Mouse (Mus musculus): ENCODE data around the gene Olfr1487. TPM values are rescaled to one million over a fixed set of nuclear protein-coding genes. Genes with fewer than 3 reads are reported as not detected.

The Olfr1487 gene
- not detected in 2 replicates for polyA plus RNA-seq (2012; ENCODE audit: low replicate concordance)

DNA sequence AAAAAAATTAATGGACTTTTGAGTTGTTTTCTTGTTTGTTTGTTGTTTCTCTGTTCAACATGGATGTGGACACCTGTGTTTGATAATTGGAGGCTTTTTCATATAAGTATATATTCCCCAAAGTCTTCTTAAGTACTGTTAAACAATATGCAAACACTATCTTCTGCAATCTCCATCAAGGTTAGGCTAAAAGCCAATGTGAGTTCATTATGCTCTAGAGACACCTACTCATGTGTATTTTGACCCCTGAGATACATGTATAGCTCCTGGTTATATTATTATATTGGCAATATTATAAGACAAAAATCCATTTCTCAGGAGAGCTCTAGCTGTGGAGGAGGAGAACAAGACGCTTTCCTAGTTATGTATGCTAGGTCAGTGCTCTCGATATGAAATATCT, at the start of gene Olfr1487:
Olfr1487 (plus strand) TSS at position 301 of the 400 bp plus-strand sequence.

DNA sequence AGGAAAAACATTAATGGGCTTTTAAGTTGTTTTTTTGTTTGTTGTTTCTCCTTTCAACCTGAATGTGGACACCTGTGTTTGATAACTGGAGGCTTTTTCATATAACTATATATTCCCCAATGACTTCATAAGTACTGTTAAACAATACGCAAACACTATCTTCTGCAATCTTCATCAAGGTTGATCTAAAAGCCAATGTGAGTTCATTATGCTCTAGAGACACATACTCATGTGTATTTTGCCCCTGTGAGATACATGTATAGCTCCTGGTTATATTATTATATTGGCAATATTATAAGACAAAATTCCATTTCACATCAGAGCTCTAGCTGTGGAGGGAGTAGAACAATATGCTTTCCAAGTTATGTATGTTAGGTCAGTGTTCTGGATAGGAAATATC, 34.0 kb upstream of the Olfr1487 start, which contains the start of gene Olfr1484:
Olfr1484 (plus strand) TSS at position 301 of the 400 bp plus-strand sequence.

DNA sequence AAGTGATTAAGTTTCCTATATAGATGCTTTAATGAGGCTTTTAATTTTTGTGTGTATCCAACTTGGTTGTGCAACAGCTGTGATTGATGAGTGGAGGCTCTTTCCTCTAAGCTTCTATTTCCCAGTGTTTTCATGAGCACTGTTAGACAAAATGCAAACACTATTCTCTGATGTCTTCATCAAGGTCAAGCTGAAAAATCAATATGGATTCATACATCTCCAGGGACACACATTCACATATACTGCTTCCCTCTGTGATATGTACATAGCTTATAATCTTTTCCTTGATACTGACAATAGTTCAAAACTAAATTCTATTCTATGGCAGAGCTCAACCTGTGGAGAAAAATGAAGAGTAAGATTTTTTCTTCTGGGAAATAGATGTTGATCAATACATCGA, 14.1 kb downstream of the Olfr1487 start, which contains the start of gene Olfr1489:
Olfr1489 (plus strand) TSS at position 301 of the 400 bp plus-strand sequence.

DNA sequence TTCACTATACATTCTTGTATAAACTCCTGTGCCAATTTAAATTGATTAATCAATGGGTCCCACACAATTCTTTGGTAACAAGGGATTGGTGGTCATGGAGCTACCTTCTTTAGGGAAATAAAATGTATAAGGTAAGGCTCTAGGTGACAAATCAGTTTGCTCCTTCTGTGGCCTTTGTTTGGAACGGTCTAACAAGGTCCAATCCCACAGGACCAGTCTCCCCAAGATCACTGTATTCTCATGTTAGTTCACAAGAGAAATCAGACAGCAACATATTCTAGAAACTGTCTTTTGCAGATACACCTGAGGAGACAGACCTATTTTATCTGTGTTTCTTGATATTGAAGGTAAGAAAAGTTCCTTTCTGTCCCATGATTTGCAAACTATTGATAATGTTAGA, 33.6 kb downstream of the Olfr1487 start, which contains the start of gene Olfr1490:
Olfr1490 (plus strand) TSS at position 301 of the 400 bp plus-strand sequence.

Other genes with a start within 250 kb of the Olfr1487 start
- not detected in 2 replicates for gene Olfr1469, start 209.5 kb upstream of the Olfr1487 start, polyA plus RNA-seq (2012; ENCODE audit: low replicate concordance)
- gene Olfr1471, start 174.0 kb upstream of the Olfr1487 start, polyA plus RNA-seq (2012; ENCODE audit: low replicate concordance) = 0.09 TPM in 1 of 2 replicates, not detected in the other
- not detected in 2 replicates for gene Olfr1472, start 161.3 kb upstream of the Olfr1487 start, polyA plus RNA-seq (2012; ENCODE audit: low replicate concordance)
- not detected in 2 replicates for gene Olfr1474, start 147.8 kb upstream of the Olfr1487 start, polyA plus RNA-seq (2012; ENCODE audit: low replicate concordance)
- not detected in 2 replicates for gene Olfr1475, start 137.2 kb upstream of the Olfr1487 start, polyA plus RNA-seq (2012; ENCODE audit: low replicate concordance)
- not detected in 2 replicates for gene Olfr1477, start 116.8 kb upstream of the Olfr1487 start, polyA plus RNA-seq (2012; ENCODE audit: low replicate concordance)
- gene Olfr1480, start 89.5 kb upstream of the Olfr1487 start, polyA plus RNA-seq (2012; ENCODE audit: low replicate concordance) = not detected in 2 replicates
- not detected in 2 replicates for gene Olfr1484, start 33.9 kb upstream of the Olfr1487 start, polyA plus RNA-seq (2012; ENCODE audit: low replicate concordance)
- not detected in 2 replicates for gene Olfr1489, start 14.2 kb downstream of the Olfr1487 start, polyA plus RNA-seq (2012; ENCODE audit: low replicate concordance)
- not detected in 2 replicates for gene Olfr1490, start 33.7 kb downstream of the Olfr1487 start, polyA plus RNA-seq (2012; ENCODE audit: low replicate concordance)
- gene Olfr1491, start 79.9 kb downstream of the Olfr1487 start, polyA plus RNA-seq (2012; ENCODE audit: low replicate concordance) = not detected in 2 replicates
- not detected in 2 replicates for gene Olfr1493-ps1, start 105.9 kb downstream of the Olfr1487 start, polyA plus RNA-seq (2012; ENCODE audit: low replicate concordance)
- not detected in 2 replicates for gene Olfr1494, start 122.4 kb downstream of the Olfr1487 start, polyA plus RNA-seq (2012; ENCODE audit: low replicate concordance)
- gene Olfr1495, start 147.2 kb downstream of the Olfr1487 start, polyA plus RNA-seq (2012; ENCODE audit: low replicate concordance) = not detected in 2 replicates
- gene Olfr1496, start 160.5 kb downstream of the Olfr1487 start, polyA plus RNA-seq (2012; ENCODE audit: low replicate concordance) = not detected in 2 replicates
- gene Olfr1497, start 180.8 kb downstream of the Olfr1487 start, polyA plus RNA-seq (2012; ENCODE audit: low replicate concordance) = not detected in 2 replicates
- not detected in 2 replicates for gene Olfr1499, start 202.1 kb downstream of the Olfr1487 start, polyA plus RNA-seq (2012; ENCODE audit: low replicate concordance)
- not detected in 2 replicates for gene Olfr1500, start 213.1 kb downstream of the Olfr1487 start, polyA plus RNA-seq (2012; ENCODE audit: low replicate concordance)
- gene Olfr1501, start 233.3 kb downstream of the Olfr1487 start, polyA plus RNA-seq (2012; ENCODE audit: low replicate concordance) = not detected in 2 replicates
- gene Olfr1502, start 244.4 kb downstream of the Olfr1487 start, polyA plus RNA-seq (2012; ENCODE audit: low replicate concordance) = not detected in 2 replicates